Mouse (Mus musculus): ENCODE data around the gene Elovl6. TPM values are rescaled to one million over a fixed set of nuclear protein-coding genes. Genes with fewer than 3 reads are reported as not detected.

Elovl6 gene
- polyA plus RNA-seq, 1 experiment from 2014 or later, result 12.7 TPM

DNA sequence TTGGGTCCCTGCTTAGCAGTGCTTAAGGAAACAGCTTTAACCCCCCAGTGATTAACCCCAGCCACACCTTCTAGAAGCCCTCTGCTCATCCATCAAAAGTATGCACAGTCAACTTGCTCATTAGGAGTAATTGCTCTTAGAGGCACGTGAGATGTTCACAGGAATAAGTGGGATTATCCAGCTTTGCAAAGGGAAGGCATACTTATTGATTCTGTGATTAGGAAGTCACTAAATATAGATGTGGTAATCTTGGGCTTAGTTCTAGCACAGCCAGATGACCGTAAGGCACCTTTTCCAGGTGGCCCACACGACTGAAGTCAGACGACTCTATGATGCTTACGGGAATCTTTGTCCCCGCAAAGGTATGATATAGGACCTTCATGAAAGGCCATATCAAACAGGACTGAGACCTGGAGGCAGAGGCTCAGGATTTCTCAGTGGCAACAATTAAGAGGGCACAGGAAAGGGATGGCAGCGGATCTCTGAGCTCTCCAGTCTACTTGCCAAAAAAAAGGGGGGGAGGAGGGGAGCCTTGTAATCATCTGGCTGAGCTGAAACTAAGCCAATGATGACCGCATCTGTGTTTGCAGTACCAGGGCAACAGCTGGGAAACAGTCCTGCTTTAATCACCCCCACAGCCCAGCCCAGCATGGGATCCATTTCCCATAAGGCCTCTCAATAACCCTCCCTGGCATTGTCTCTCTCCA lies 117.6 kb downstream of the Elovl6 start:
- no peaks in the 10 kb centered on the region for H3K9me3 ChIP-seq
- H3K4me2 ChIP-seq, result no peak overlapping the region
- no peak overlapping the region for H3K9ac ChIP-seq
- ATAC-seq (ENCODE audit: extremely low read depth, insufficient number of reproducible peaks, low FRiP score, low TSS enrichment), result no peak
- no peaks in the 10 kb centered on the region for H3K27me3 ChIP-seq (replicated peaks)
- no peak overlapping the region for H3K4me3 ChIP-seq
- no peaks in the 10 kb centered on the region for H3K36me3 ChIP-seq
- peaks cover 12% of the 10 kb centered on the region for H3K4me1 ChIP-seq
- no peak overlapping the region for H3K27ac ChIP-seq (replicated peaks)
- 67% methylated on average over 8 of the region's 8 CpGs for WGBS

DNA sequence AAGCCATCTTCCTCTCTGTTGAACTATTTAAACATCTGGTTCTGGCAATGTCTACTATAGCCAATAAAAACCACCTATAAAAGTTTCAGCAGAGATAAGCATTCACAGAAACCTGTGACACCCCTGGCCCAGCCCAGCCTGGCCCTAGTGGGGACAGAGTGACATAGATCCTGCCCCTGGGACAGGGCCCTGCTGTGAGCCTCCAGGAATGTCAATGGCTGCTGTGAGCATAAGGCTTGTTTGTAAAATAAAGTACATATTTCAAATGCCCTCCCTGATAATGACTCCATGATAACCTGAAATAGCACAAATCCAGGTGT lies 118.1 kb downstream of the Elovl6 start:
- H3K27ac ChIP-seq (replicated peaks), result no peak overlapping the region
- no peak for ATAC-seq (ENCODE audit: extremely low read depth, insufficient number of reproducible peaks, low FRiP score, low TSS enrichment)

DNA sequence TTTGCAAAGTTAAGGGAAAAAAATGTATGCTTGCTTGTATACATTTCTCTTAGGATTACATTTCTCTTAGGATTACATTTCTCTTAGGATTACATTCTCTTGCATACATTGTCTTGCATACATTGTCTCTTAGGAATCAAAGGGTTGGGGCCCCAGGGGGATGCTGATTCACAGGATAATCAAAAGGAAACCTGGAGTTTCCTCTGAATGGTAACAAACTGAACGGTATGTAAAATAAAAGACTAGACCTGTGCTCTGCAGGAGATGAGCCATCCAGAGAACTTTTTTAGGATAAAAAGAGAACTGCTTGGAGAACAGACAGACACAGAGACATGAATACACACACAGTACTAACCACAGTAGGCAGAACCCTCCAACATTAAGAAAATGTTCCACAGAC lies 118.8 kb downstream of the Elovl6 start:
- no peaks in the 10 kb centered on the region for H3K36me3 ChIP-seq
- ATAC-seq (ENCODE audit: extremely low read depth, insufficient number of reproducible peaks, low FRiP score, low TSS enrichment), result no peak
- H3K27ac ChIP-seq (replicated peaks), result no peak overlapping the region
- H3K4me3 ChIP-seq, result no peak overlapping the region
- H3K9ac ChIP-seq, result no peak overlapping the region
- no peak overlapping the region for H3K4me2 ChIP-seq
- H3K4me1 ChIP-seq, result peaks cover 9% of the 10 kb centered on the region
- no peaks in the 10 kb centered on the region for H3K9me3 ChIP-seq
- H3K27me3 ChIP-seq (replicated peaks), result no peaks in the 10 kb centered on the region
- 44% methylated on average over 1 of the region's 1 CpGs for WGBS

More for the DNA sequence above, 118.1 kb downstream of the Elovl6 start:
- Histone ChIP-seq H3K36me3 (no peaks in the 10 kb centered on the region), H3K4me3 (no peak overlapping the region), H3K9me3 (no peaks in the 10 kb centered on the region), H3K27me3 (replicated peaks) (no peaks in the 10 kb centered on the region), H3K9ac (no peak overlapping the region), H3K4me2 (no peak overlapping the region), H3K4me1 (peaks cover 11% of the 10 kb centered on the region)

DNA sequence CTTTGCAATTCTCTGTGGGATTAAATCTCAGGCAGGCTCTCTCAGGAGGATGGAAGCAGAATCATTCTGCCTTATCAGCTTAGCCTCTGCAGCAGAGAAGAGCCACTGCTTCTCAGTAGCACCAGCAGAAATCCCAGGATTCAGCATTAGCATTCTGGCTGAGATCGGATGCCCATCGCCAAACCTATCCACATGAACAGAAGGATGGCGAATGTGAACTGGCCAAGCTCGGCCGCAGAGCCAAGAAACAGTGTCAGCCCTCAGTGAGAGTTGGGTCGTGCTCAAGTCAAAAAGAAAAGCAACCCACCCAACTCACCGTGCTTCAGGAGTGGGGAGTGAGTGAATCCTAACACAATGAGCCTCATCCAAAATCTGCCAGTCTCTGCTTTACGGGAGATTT lies 119.6 kb downstream of the Elovl6 start:
- H3K9me3 ChIP-seq, result no peaks in the 10 kb centered on the region
- no peak overlapping the region for H3K4me2 ChIP-seq

DNA sequence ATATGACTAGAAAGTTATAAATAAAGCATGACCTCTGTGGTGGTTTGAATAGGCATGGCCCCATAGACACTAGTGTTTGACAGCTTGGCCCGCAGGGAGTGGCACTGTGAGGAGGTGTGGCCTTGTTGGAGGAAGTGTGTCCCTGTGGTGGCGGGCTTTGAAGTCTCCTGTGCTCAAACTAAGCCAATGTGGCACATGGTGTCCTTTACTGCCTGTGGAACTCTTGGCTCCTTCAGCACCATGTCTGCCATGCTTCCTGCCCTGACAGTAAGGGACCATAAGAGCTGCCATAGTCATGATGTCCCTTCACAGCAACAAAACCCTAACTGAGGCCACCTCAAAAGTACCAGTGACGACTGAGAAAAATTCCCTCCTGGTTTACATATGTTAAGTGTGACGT lies 120.3 kb downstream of the Elovl6 start:
- Histone ChIP-seq H3K4me1 (peaks cover 9% of the 10 kb centered on the region), H3K36me3 (no peaks in the 10 kb centered on the region), H3K4me2 (no peak overlapping the region), H3K9ac (no peak overlapping the region), H3K9me3 (no peaks in the 10 kb centered on the region), H3K4me3 (no peak overlapping the region), H3K27ac (replicated peaks) (no peak overlapping the region), H3K27me3 (replicated peaks) (no peaks in the 10 kb centered on the region)
- WGBS, result 75% methylated on average over 4 of the region's 4 CpGs
- ATAC-seq (ENCODE audit: extremely low read depth, insufficient number of reproducible peaks, low FRiP score, low TSS enrichment), result no peak

More for the DNA sequence above, 119.6 kb downstream of the Elovl6 start:
- ATAC-seq (ENCODE audit: extremely low read depth, insufficient number of reproducible peaks, low FRiP score, low TSS enrichment), result no peak
- no peak overlapping the region for H3K4me3 ChIP-seq
- H3K4me1 ChIP-seq, result peaks cover 9% of the 10 kb centered on the region
- H3K27me3 ChIP-seq (replicated peaks), result no peaks in the 10 kb centered on the region
- no peak overlapping the region for H3K27ac ChIP-seq (replicated peaks)
- WGBS, result 77% methylated on average over 8 of the region's 8 CpGs
- H3K36me3 ChIP-seq, result no peaks in the 10 kb centered on the region
- no peak overlapping the region for H3K9ac ChIP-seq

DNA sequence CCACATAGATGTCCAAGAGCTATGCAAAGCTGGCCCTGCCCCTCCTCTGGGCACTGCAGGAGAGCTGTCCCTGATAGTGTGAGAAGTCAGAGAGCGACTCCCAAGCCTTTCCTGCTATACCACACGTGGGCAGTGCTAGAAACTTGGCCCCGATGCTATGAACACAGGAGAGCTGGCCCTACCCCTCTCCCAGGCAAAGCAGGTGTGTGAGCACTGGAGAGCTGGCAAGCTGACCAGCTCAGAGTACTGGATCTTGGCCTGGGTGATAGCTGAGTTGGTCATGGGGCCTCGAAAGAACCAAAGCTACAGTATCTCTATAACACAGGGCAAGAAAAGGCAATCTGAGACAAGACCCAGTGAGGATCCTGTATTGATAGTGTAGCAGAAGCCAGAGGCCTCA lies 124.4 kb downstream of the Elovl6 start:
- no peak overlapping the region for H3K9ac ChIP-seq
- H3K27me3 ChIP-seq (replicated peaks), result no peaks in the 10 kb centered on the region
- 62% methylated on average over 4 of the region's 4 CpGs for WGBS
- no peaks in the 10 kb centered on the region for H3K36me3 ChIP-seq
- no peak for ATAC-seq (ENCODE audit: extremely low read depth, insufficient number of reproducible peaks, low FRiP score, low TSS enrichment)
- H3K9me3 ChIP-seq, result no peaks in the 10 kb centered on the region
- no peak overlapping the region for H3K27ac ChIP-seq (replicated peaks)
- H3K4me2 ChIP-seq, result no peak overlapping the region
- H3K4me3 ChIP-seq, result no peak overlapping the region
- H3K4me1 ChIP-seq, result no peaks in the 10 kb centered on the region

DNA sequence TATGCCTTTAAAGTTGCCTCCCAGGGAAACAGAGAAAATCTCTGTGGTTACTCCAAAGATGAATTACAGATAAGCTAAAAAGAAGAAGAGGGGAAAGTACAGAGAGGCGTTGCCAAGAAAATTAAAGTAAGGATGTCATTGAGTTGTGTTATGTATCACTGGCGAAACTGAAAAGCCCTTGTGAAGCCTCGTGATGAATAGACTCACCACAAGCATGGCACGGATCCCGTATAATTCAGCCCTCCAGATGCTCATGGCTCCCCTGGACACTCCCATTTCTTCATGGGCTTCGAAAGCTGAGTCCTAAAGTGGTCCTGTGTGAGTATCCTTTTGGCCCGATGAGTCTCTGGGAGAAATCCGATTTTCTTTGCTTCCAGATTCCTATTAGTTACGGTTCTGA lies 125.1 kb downstream of the Elovl6 start:
- H3K36me3 ChIP-seq, result no peaks in the 10 kb centered on the region
- no peak overlapping the region for H3K4me2 ChIP-seq
- H3K9ac ChIP-seq, result no peak overlapping the region
- ATAC-seq (ENCODE audit: extremely low read depth, insufficient number of reproducible peaks, low FRiP score, low TSS enrichment), result no peak
- no peak overlapping the region for H3K4me3 ChIP-seq
- WGBS, result 82% methylated on average over 9 of the region's 9 CpGs
- H3K4me1 ChIP-seq, result no peaks in the 10 kb centered on the region
- H3K9me3 ChIP-seq, result no peaks in the 10 kb centered on the region
- H3K27ac ChIP-seq (replicated peaks), result no peak overlapping the region
- no peaks in the 10 kb centered on the region for H3K27me3 ChIP-seq (replicated peaks)

DNA sequence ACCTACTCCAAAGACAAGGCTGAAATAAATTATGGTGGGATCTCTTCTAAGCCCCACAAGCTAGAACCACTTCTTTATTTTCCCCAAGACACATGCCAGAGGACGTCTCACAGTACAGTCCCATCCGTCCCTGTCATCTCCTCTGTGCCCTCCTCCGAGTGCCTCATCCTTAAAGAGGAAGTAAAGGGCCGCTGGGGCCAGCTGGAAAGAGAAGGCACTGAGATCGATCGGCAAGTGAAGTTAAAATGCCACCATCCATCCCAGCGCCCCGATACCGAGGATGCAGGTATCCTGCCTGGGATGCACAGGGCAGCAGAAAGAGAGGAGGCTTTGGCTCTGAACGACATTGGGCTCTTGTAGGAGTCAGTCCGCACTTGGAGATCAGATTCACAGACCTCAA lies 125.6 kb downstream of the Elovl6 start:
- no peak overlapping the region for H3K4me3 ChIP-seq
- ATAC-seq (ENCODE audit: extremely low read depth, insufficient number of reproducible peaks, low FRiP score, low TSS enrichment), result no peak

DNA sequence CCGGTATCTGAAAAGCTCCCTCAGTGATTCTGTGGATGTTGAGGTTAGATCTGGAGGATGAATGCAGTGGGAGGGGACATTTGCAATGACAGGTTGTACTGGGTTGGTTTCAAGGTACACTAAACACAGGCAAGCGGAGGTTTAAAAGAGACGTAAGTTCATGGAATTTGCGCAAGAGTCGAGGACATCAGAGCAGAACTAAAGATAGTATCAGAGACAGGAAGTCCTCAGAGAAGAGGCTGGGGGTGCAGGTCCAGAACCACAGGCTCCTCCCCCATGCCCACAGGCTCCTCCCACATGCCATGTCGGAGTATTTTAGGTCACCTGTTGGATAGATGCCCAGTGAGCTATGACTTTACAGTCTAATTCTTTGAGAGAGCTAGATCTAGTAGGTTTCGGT lies 126.6 kb downstream of the Elovl6 start:
- H3K27me3 ChIP-seq (replicated peaks), result no peaks in the 10 kb centered on the region
- H3K9ac ChIP-seq, result no peak overlapping the region
- H3K9me3 ChIP-seq, result peaks cover 5% of the 10 kb centered on the region; the same call in 1 of the 2 replicates
- no peaks in the 10 kb centered on the region for H3K4me1 ChIP-seq
- 78% methylated on average over 7 of the region's 7 CpGs for WGBS
- no peaks in the 10 kb centered on the region for H3K36me3 ChIP-seq
- H3K27ac ChIP-seq (replicated peaks), result no peak overlapping the region
- no peak for ATAC-seq (ENCODE audit: extremely low read depth, insufficient number of reproducible peaks, low FRiP score, low TSS enrichment)
- H3K4me2 ChIP-seq, result no peak overlapping the region
- H3K4me3 ChIP-seq, result no peak overlapping the region

More for the DNA sequence above, 125.6 kb downstream of the Elovl6 start:
- Histone ChIP-seq H3K4me2 (no peak overlapping the region), H3K27ac (replicated peaks) (no peak overlapping the region), H3K9me3 (no peaks in the 10 kb centered on the region), H3K4me1 (no peaks in the 10 kb centered on the region), H3K36me3 (no peaks in the 10 kb centered on the region), H3K27me3 (replicated peaks) (no peaks in the 10 kb centered on the region), H3K9ac (no peak overlapping the region)
- WGBS, result 74% methylated on average over 11 of the region's 11 CpGs

DNA sequence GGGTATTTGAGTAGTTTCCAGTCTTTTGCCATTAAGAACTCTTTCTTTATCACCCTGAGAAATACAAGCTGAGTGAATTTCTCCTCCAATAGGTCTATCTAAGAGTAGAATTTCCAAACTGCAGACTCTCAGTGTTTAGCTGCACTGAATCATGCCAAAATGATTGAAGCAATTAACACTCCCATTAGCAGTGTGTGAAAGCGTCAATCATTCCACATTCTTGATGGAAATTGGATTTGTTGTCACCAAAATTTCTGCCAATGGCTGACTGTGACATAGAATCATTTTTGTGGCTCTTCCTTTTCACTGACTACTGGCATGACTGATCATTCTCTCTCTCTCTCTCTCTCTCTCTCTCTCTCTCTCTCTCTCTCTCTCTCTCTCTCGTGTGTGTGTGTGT lies 131.8 kb downstream of the Elovl6 start:
- Histone ChIP-seq H3K4me1 (no peaks in the 10 kb centered on the region), H3K4me3 (no peak overlapping the region), H3K27me3 (replicated peaks) (no peaks in the 10 kb centered on the region), H3K36me3 (no peaks in the 10 kb centered on the region), H3K4me2 (no peak overlapping the region), H3K9me3 (peaks cover 13% of the 10 kb centered on the region; the same call in 1 of the 2 replicates), H3K27ac (replicated peaks) (no peak overlapping the region), H3K9ac (no peak overlapping the region)
- 65% methylated on average over 1 of the region's 2 CpGs for WGBS
- ATAC-seq (ENCODE audit: extremely low read depth, insufficient number of reproducible peaks, low FRiP score, low TSS enrichment), result no peak

DNA sequence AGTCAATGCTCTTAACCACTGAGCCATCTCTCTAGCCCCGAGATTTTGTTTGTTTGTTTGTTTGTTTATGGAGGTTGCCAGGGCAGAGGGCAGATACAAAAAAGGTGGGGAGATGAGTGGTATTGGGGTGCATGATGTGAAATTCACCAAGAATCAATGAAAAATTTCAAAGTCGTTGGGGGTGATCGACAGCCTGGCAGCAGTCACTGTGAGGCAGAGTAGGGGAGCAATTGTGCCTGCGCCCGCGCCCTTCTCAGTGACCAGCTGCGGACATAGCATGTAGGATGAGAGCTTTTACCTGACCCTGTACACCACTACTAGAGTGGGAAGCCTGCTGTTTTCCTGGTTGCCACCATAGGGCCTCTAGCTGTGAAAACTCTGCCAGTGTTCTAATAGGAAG lies 143.8 kb downstream of the Elovl6 start:
- no peak for ATAC-seq (ENCODE audit: extremely low read depth, insufficient number of reproducible peaks, low FRiP score, low TSS enrichment)
- H3K36me3 ChIP-seq, result no peaks in the 10 kb centered on the region
- no peaks in the 10 kb centered on the region for H3K27me3 ChIP-seq (replicated peaks)
- H3K27ac ChIP-seq (replicated peaks), result no peak overlapping the region
- H3K4me3 ChIP-seq, result no peak overlapping the region
- H3K9ac ChIP-seq, result no peak overlapping the region
- H3K4me2 ChIP-seq, result no peak overlapping the region
- H3K4me1 ChIP-seq, result no peaks in the 10 kb centered on the region
- WGBS, result 90% methylated on average over 7 of the region's 7 CpGs
- H3K9me3 ChIP-seq, result no peaks in the 10 kb centered on the region

DNA sequence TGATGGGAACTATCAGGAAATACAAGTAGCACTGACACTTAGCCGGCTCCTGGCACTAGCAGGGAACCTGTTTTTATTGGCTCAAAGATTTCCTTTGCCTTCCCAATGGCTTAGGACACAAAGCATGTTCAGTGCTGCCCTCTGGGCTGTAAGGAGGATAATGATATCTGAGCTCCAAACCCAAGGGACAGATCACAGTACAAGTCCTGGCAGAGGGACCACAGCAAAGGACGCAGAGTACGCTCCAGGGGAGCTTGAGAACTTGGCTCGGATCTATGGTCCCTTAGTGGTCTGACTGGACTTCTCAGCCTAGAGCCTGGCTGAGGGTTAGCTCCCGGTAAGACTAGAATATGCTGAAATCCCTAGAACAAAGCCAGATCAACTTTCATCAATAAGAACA lies 148.1 kb downstream of the Elovl6 start:
- Histone ChIP-seq H3K4me1 (no peaks in the 10 kb centered on the region), H3K27ac (replicated peaks) (no peak overlapping the region), H3K27me3 (replicated peaks) (no peaks in the 10 kb centered on the region), H3K9ac (no peak overlapping the region), H3K9me3 (no peaks in the 10 kb centered on the region), H3K36me3 (0 out of 2 replicates have a peak, but pooled peaks cover 4% of the 10 kb centered on the region), H3K4me3 (no peak overlapping the region), H3K4me2 (no peak overlapping the region)
- 49% methylated on average over 5 of the region's 5 CpGs for WGBS
- no peak for ATAC-seq (ENCODE audit: extremely low read depth, insufficient number of reproducible peaks, low FRiP score, low TSS enrichment)
